ENCODE assay signal across 8 mouse cellular contexts in the genomic region with DNA sequence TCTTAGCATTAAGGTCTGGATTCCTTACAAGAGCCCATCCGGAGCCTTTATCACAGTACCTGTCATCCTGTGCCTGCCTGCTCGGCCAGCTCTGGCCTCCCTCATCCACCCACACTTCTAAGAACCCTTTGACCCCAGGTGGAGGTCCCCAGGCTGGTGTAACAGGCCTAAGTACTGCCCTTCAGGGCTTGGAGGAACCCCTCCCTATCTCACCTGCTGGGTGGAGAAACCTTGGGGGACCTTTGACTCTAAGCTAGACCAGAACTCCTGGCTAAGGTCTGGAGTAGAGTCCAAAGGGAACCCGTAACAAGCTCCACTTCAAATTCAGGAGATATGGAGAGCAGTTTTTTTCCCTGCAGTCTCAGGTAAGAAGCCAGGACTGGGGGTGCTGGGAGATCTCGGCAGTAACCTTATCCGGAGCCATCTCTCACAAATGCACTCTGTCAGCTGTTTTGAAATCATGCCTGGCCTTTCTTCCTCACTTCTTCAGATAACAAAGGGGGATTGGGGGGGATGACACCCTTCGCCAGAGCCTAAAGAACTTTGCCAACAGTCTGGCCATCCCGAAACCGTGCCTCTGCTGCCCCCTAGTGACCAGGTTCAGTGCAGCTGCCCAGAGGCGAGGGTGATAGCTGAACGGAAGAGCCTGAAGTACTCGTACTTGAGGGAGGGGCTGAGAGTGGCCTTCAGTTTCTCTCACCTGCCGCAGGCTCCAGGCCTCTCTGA. TPM values are rescaled to one million over a fixed set of nuclear protein-coding genes. Genes with fewer than 3 reads are reported as not detected.
DNase-seq lines count a peak whose midpoint lies in the region; ATAC-seq and TF ChIP-seq lines count a peak whose summit lies in the region.

No protein-coding gene starts in this region.

- H3K4me2 ChIP-seq in forebrain, embryonic 13.5 days: no peak overlapping the region

- no peak for TF ChIP-seq POLR2A in spleen, adult 2 months (IDR thresholded peaks at IDR 0.05; ENCODE audit: low read depth, low read length)

- no peak overlapping the region for H3K9ac ChIP-seq in forebrain, embryonic 13.5 days

- DNase-seq in forebrain, embryonic 10.5 days (ENCODE audit: extremely low spot score, low spot score): peak; percentile 83
- DNase-seq in NIH3T3 (ENCODE audit: low read depth): peak; percentile 86
- DNase-seq in cerebellum, postnatal 14 days: peak; percentile 91 to 96
- DNase-seq in gastrocnemius, postnatal 4 days (ENCODE audit: low spot score in 2 of 2): peak; percentile 71 to 78
- DNase-seq in kidney, postnatal 36 days: peak; percentile 80 to 93
- DNase-seq in lung, postnatal 4 days: peak; percentile 79 to 91
- peak in 1 of 2 experiments; percentile 85 for DNase-seq in spleen, adult 2 months (ENCODE audit: low read depth in 1 of 2, low spot score in 2 of 2)

- 25% methylated on average over 12 of the region's 12 CpGs for WGBS in forebrain, embryonic 10.5 days
- WGBS in forebrain, embryonic 13.5 days: 21% methylated on average over 12 of the region's 12 CpGs
- 36% methylated on average over 12 of the region's 12 CpGs for WGBS in spleen, adult 2 months

- peaks cover 26% of the 10 kb centered on the region for H3K36me3 ChIP-seq in forebrain, embryonic 10.5 days (replicated peaks)
- 0 out of 2 replicates have a peak, but pooled peaks cover 6% of the 10 kb centered on the region for H3K36me3 ChIP-seq in forebrain, embryonic 13.5 days (ENCODE audit: poor library complexity, severe bottlenecking)
- H3K36me3 ChIP-seq in spleen, adult 2 months (ENCODE audit: control insufficient read depth, insufficient read depth, low read length): peaks cover 36% of the 10 kb centered on the region

- TF ChIP-seq CTCF in spleen, adult 2 months (IDR thresholded peaks at IDR 0.05; ENCODE audit: extremely low read depth, insufficient read depth, insufficient read length, insufficient replicate concordance): peak; percentile 99

- H3K4me3 ChIP-seq in forebrain, embryonic 10.5 days: no peak overlapping the region
- H3K4me3 ChIP-seq in forebrain, embryonic 13.5 days: no peak overlapping the region
- no peak overlapping the region for H3K4me3 ChIP-seq in spleen, adult 2 months (ENCODE audit: extremely low read depth, insufficient read depth, insufficient read length)

- no peak for ATAC-seq in forebrain, embryonic 13.5 days

- peaks cover 16% of the 10 kb centered on the region for H3K27me3 ChIP-seq in forebrain, embryonic 10.5 days (ENCODE audit: poor library complexity, severe bottlenecking)
- no peaks in the 10 kb centered on the region for H3K27me3 ChIP-seq in forebrain, embryonic 13.5 days
- no peaks in the 10 kb centered on the region for H3K27me3 ChIP-seq in spleen, adult 2 months (ENCODE audit: control insufficient read depth, insufficient read depth, low read length)

- peaks cover 35% of the 10 kb centered on the region for H3K4me1 ChIP-seq in forebrain, embryonic 10.5 days
- H3K4me1 ChIP-seq in forebrain, embryonic 13.5 days: peaks cover 30% of the 10 kb centered on the region
- H3K4me1 ChIP-seq in spleen, adult 2 months (ENCODE audit: control insufficient read depth, insufficient read depth, insufficient read length): 0 out of 2 replicates have a peak, but pooled peaks cover 5% of the 10 kb centered on the region

- no peak overlapping the region for H3K27ac ChIP-seq in forebrain, embryonic 10.5 days
- no peak overlapping the region for H3K27ac ChIP-seq in forebrain, embryonic 13.5 days
- H3K27ac ChIP-seq in spleen, adult 2 months (ENCODE audit: insufficient read depth, low read length): no peak overlapping the region

- H3K9me3 ChIP-seq in forebrain, embryonic 10.5 days: no peaks in the 10 kb centered on the region
- no peaks in the 10 kb centered on the region for H3K9me3 ChIP-seq in forebrain, embryonic 13.5 days (replicated peaks)

RNA-seq across cellular contexts. Expression of a gene that starts 5.2 kb away (rescaled TPM):
- 8.7 and 8.8 TPM in 2 replicates for polyA plus RNA-seq in forebrain, embryonic 10.5 days (2016; fragmentation: Nextera tagmentation; extraction: Ambion mirVana)
- polyA plus RNA-seq in forebrain, embryonic 13.5 days (2015; fragmentation: Nextera tagmentation; extraction: Ambion mirVana): 7.8 and 9.2 TPM in 2 replicates
- 1 to 10 TPM; 8.5 to 9.8 TPM for total RNA-seq in gastrocnemius, postnatal 4 days (2021)
- polyA plus RNA-seq in spleen, adult 2 months (2012; rRNA removed): 16.3 and 16.5 TPM in 2 replicates

RNA-seq across cellular contexts. Expression of a gene that starts 5.6 kb away (rescaled TPM):
- 16.9 and 20.6 TPM in 2 replicates for polyA plus RNA-seq in forebrain, embryonic 10.5 days (2016; fragmentation: Nextera tagmentation; extraction: Ambion mirVana)
- 18.2 and 20.3 TPM in 2 replicates for polyA plus RNA-seq in forebrain, embryonic 13.5 days (2015; fragmentation: Nextera tagmentation; extraction: Ambion mirVana)
- 10 to 100 TPM; 16.4 to 17.9 TPM for total RNA-seq in gastrocnemius, postnatal 4 days (2021)
- 12.3 and 12.5 TPM in 2 replicates for polyA plus RNA-seq in spleen, adult 2 months (2012; rRNA removed)

RNA-seq across cellular contexts. Expression of a gene that starts 18.9 kb away (rescaled TPM):
- polyA plus RNA-seq in forebrain, embryonic 10.5 days (2016; fragmentation: Nextera tagmentation; extraction: Ambion mirVana): 36.6 and 38.1 TPM in 2 replicates
- polyA plus RNA-seq in forebrain, embryonic 13.5 days (2015; fragmentation: Nextera tagmentation; extraction: Ambion mirVana): 28.8 TPM in 2 replicates
- total RNA-seq in gastrocnemius, postnatal 4 days (2021): 10 to 100 TPM; 10.9 to 12.4 TPM
- 51.5 and 63.7 TPM in 2 replicates for polyA plus RNA-seq in spleen, adult 2 months (2012; rRNA removed)

RNA-seq across cellular contexts. Expression of a gene that starts 48.3 kb away (rescaled TPM):
- 0.09 and 0.10 TPM in 2 replicates for polyA plus RNA-seq in forebrain, embryonic 10.5 days (2016; fragmentation: Nextera tagmentation; extraction: Ambion mirVana)
- 0.11 TPM in 1 of 2 replicates, not detected in the other for polyA plus RNA-seq in forebrain, embryonic 13.5 days (2015; fragmentation: Nextera tagmentation; extraction: Ambion mirVana)
- total RNA-seq in gastrocnemius, postnatal 4 days (2021): under 1 TPM; 0.49 TPM
- polyA plus RNA-seq in spleen, adult 2 months (2012; rRNA removed): 24.7 and 31.4 TPM in 2 replicates
